Mouse (Mus musculus) lung, embryonic 15.5 days (tissue): ENCODE measurements around the gene Calm5. TPM values are rescaled to one million over a fixed set of nuclear protein-coding genes. Genes with fewer than 3 reads are reported as not detected.

Source experiments
- ATAC-seq: fragments of 200-750 bp; cut with Nextera tagmentation; 2 replicates; pipeline ENCODE4 v1.8.0; 2017; ENCODE audit warnings: moderate number of reproducible peaks, borderline replicate concordance; ENCODE audit not compliant: low FRiP score, low TSS enrichment; ENCODE audit errors: extremely low read depth
- H3K27ac ChIP-seq: fragments of 300-500 bp; sonication (generic); 2 replicates; pipeline ENCODE4 v1.5.1; 2015; ENCODE audit warnings: moderate library complexity, mild to moderate bottlenecking, inconsistent platforms
- H3K27me3 ChIP-seq: fragments of 300-500 bp; sonication (generic); 2 replicates; pipeline ENCODE4 v1.6.1; 2015; ENCODE audit warnings: inconsistent platforms
- H3K36me3 ChIP-seq: fragments of 300-500 bp; sonication (generic); 2 replicates; pipeline ENCODE4 v1.6.1; 2015; ENCODE audit warnings: inconsistent platforms
- H3K4me1 ChIP-seq: fragments of 300-500 bp; sonication (generic); 2 replicates; pipeline ENCODE4 v1.6.1; 2015; ENCODE audit warnings: inconsistent platforms
- H3K4me2 ChIP-seq: fragments of 300-500 bp; sonication (generic); 2 replicates; pipeline ENCODE4 v1.6.1; 2015; ENCODE audit warnings: inconsistent platforms, mild to moderate bottlenecking, moderate library complexity
- H3K4me3 ChIP-seq: fragments of 300-500 bp; sonication (generic); 2 replicates; pipeline ENCODE4 v1.5.1; 2015; ENCODE audit warnings: mild to moderate bottlenecking, inconsistent platforms
- H3K9ac ChIP-seq: fragments of 300-500 bp; sonication (generic); 2 replicates; pipeline ENCODE4 v1.6.1; 2015; ENCODE audit warnings: inconsistent platforms
- H3K9me3 ChIP-seq: fragments of 300-500 bp; sonication (generic); 2 replicates; pipeline ENCODE4 v1.6.1; 2016; ENCODE audit warnings: inconsistent platforms
- WGBS: fragments of 180-500 bp; shearing (Covaris S2); methylation state at CpG from one replicate; pipeline ENCODE4 v1.1.7; 2015; 5-methylcytosine and 5-hydroxymethylcytosine counted together
- polyA plus RNA-seq: library from polyadenylated mRNA; unstranded; fragments of >200 nt; fragmentation: Nextera tagmentation; extraction: Ambion mirVana; gene quantifications from 2 replicates; pipeline ENCODE4 v1.2.1, GENCODE M21; 2015

Gene Calm5
- polyA plus RNA-seq, 1 experiment from 2014 or later = not detected

DNA sequence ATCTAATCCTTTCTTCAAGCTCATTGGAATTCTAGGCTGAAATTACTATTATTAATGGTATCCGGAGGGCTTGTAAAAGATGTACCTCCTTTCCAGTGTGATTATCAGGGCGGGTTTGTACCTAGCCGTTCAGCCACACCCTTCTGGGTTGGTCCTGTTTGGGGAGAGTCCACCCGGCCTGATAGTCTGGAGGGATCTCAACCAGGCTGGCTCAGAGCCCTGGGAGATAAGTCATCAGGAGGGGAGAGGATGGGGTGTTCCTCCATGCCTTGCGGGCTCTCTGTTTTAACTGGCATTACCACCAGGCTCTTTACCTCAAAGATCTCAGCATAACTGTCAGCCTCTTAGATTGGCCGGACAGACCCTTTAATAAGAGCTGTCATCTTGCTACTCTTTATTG lies 13.2 kb downstream of the Calm5 start:
- H3K27ac ChIP-seq = no peak overlapping the region
- peak; percentile 33; the same call in 1 of the 2 replicates for ATAC-seq
- H3K4me2 ChIP-seq = no peak overlapping the region
- no peak overlapping the region for H3K4me3 ChIP-seq
- no peaks in the 10 kb centered on the region for H3K36me3 ChIP-seq
- no peaks in the 10 kb centered on the region for H3K27me3 ChIP-seq
- no peaks in the 10 kb centered on the region for H3K9me3 ChIP-seq
- no peak overlapping the region for H3K9ac ChIP-seq
- WGBS = 85% methylated on average over 6 of the region's 6 CpGs
- 0 out of 2 replicates have a peak, but pooled peaks cover 3% of the 10 kb centered on the region for H3K4me1 ChIP-seq

DNA sequence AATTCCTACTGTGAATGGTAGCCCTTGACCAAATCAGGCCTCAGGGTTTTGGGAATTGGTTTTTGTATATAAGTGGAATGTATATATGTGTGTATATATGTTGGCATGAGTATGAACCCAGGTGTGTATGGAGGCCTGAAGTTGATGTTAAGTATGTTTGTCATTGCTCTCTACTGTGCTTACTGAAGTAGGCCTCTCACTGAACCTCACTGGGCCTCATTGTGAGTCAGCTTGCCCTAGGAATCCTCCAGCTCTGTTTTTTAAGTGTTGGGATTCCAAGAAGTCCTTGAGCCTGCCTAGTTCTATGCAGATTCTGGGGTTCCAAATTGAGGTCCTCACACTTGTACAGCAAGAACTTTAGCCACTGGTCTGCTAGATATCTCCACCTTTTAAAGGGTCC lies 15.9 kb downstream of the Calm5 start:
- no peak overlapping the region for H3K4me2 ChIP-seq
- no peaks in the 10 kb centered on the region for H3K9me3 ChIP-seq
- H3K4me1 ChIP-seq = 0 out of 2 replicates have a peak, but pooled peaks cover 3% of the 10 kb centered on the region
- H3K27ac ChIP-seq = no peak overlapping the region
- ATAC-seq = peak; percentile 37
- no peak overlapping the region for H3K9ac ChIP-seq
- H3K4me3 ChIP-seq = no peak overlapping the region
- no peaks in the 10 kb centered on the region for H3K36me3 ChIP-seq
- no peaks in the 10 kb centered on the region for H3K27me3 ChIP-seq

DNA sequence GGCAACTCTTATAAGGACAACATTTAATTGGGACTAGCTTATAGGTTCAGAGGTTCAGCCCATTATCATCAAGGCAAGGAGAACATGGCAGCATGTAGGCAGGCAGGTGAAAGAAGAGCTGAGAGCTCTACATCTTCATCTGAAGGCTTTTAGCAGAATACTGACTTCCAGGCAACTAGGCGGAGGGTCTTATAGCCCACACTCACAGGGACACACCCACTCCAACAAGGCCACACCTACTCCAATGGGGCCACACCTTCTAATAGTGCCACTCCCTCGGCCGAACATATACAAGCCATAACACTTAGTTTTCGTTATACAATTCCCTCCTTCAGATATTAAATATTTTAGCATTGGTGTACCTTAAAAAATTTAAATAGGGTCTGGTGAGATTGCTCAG lies 18.9 kb downstream of the Calm5 start:
- WGBS = 94% methylated on average over 4 of the region's 4 CpGs
- no peak overlapping the region for H3K27ac ChIP-seq
- 0 out of 2 replicates have a peak, but pooled peaks cover 3% of the 10 kb centered on the region for H3K4me1 ChIP-seq
- H3K9ac ChIP-seq = no peak overlapping the region
- ATAC-seq = no peak
- H3K36me3 ChIP-seq = no peaks in the 10 kb centered on the region
- no peak overlapping the region for H3K4me3 ChIP-seq
- H3K9me3 ChIP-seq = no peaks in the 10 kb centered on the region
- H3K27me3 ChIP-seq = no peaks in the 10 kb centered on the region
- no peak overlapping the region for H3K4me2 ChIP-seq

- no peaks in the 10 kb centered on the region for H3K27me3 ChIP-seq
- no peak overlapping the region for H3K9ac ChIP-seq
- no peak overlapping the region for H3K4me2 ChIP-seq
- peak; percentile 69; the same call in 1 of the 2 replicates for ATAC-seq
- WGBS = 46% methylated on average over 6 of the region's 6 CpGs
- no peaks in the 10 kb centered on the region for H3K4me1 ChIP-seq
- peaks cover 8% of the 10 kb centered on the region for H3K36me3 ChIP-seq
- H3K27ac ChIP-seq = 0 out of 2 replicates have a peak overlapping the region, but pooled peaks have one; percentile 8
- no peaks in the 10 kb centered on the region for H3K9me3 ChIP-seq
- no peak overlapping the region for H3K4me3 ChIP-seq
Measured at GRCm38 (mm10) chr13:3876448-3876847, 22.5 kb downstream of the Calm5 start.

DNA sequence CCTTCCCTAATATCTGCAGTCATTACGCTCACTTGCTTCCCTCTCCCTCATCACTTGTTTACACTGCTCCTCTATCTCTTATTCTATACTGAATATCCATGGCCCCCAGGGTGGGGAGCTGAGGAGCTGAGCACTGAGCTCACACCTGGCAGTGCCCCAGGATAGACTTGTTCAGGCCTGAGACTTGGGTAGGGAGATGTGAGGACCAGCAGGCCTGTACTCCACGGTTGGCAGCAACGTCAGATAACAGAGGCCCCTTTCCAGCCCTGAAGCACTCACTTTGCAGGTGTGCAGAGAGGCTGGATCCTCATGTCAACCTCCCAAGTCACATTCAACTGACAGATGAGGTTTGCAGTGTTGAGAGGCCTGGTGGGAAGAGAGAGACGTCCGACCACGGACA lies 23.2 kb downstream of the Calm5 start:
- no peak for ATAC-seq
- Histone ChIP-seq H3K4me3 (no peak overlapping the region), H3K27ac (no peak overlapping the region), H3K4me2 (no peak overlapping the region), H3K9me3 (no peaks in the 10 kb centered on the region), H3K27me3 (no peaks in the 10 kb centered on the region), H3K4me1 (no peaks in the 10 kb centered on the region), H3K9ac (no peak overlapping the region), H3K36me3 (peaks cover 16% of the 10 kb centered on the region)
- WGBS = 49% methylated on average over 6 of the region's 6 CpGs

DNA sequence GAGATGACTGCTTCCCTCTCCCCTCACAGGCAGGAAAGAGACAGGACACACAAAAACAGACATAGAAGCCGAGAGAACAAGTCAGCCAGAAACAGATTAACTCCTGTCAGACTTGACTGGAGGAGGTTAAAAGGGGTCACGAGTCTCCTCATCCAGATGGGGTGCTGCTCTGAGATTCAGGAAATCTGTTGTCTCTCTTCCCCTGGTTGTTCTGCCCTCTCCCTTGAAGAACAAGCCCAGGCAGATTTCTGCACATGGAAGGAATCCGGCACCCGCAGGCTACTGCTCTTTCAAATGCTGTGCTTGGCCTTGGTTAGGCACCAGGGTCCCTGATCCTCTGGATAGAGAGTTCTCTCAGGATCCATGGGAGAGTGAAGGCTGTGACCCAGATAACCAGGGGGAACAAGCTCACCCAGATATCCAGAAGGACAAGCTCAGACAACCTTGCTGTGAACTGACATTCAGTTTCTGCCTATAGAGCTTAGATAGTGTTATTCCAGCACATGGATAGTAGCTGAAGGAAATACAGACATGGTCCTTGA lies 23.8 kb downstream of the Calm5 start:
- Histone ChIP-seq H3K9me3 (no peaks in the 10 kb centered on the region), H3K4me2 (no peak overlapping the region), H3K27ac (no peak overlapping the region), H3K4me3 (no peak overlapping the region), H3K36me3 (peaks cover 17% of the 10 kb centered on the region), H3K9ac (no peak overlapping the region), H3K4me1 (no peaks in the 10 kb centered on the region), H3K27me3 (no peaks in the 10 kb centered on the region)
- no peak for ATAC-seq
- 65% methylated on average over 4 of the region's 4 CpGs for WGBS

GRCm38 (mm10) chr13:3886663-3887062 lies 32.7 kb downstream of the Calm5 start:
- peaks cover 12% of the 10 kb centered on the region for H3K4me1 ChIP-seq
- H3K9ac ChIP-seq = no peak overlapping the region
- no peak overlapping the region for H3K27ac ChIP-seq
- H3K36me3 ChIP-seq = peaks cover 57% of the 10 kb centered on the region
- 96% methylated on average over 7 of the region's 7 CpGs for WGBS
- no peaks in the 10 kb centered on the region for H3K27me3 ChIP-seq
- no peak for ATAC-seq
- H3K4me2 ChIP-seq = no peak overlapping the region
- H3K4me3 ChIP-seq = no peak overlapping the region
- H3K9me3 ChIP-seq = no peaks in the 10 kb centered on the region

DNA sequence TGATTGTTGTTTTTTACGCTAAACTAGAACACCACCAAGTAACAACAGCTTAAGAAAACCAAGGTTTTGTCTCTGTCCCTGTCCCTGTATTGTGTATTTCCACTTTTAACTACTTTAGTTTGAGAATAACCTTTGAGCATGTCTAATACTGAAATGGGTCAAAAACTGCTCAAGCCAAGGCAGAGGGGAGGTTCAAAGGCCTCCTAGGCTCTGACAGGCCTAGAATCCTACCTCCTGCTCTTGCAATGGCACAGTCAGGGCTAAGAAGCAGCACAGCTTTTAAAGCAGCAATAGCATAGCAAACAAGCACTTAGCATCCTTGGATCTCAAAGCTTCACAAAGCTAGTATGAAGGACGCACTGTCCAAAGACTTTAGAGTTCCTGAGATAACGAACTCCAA lies 35.1 kb downstream of the Calm5 start:
- Histone ChIP-seq H3K27me3 (no peaks in the 10 kb centered on the region), H3K4me3 (no peak overlapping the region), H3K4me1 (peaks cover 22% of the 10 kb centered on the region), H3K4me2 (no peak overlapping the region), H3K9ac (no peak overlapping the region), H3K27ac (no peak overlapping the region), H3K9me3 (no peaks in the 10 kb centered on the region), H3K36me3 (peaks cover 45% of the 10 kb centered on the region)
- 83% methylated on average over 3 of the region's 3 CpGs for WGBS
- ATAC-seq = no peak

- no peak overlapping the region for H3K9ac ChIP-seq
- H3K9me3 ChIP-seq = no peaks in the 10 kb centered on the region
- no peaks in the 10 kb centered on the region for H3K27me3 ChIP-seq
- 0 out of 2 replicates have a peak overlapping the region, but pooled peaks have one; percentile 7 for H3K4me3 ChIP-seq
- H3K27ac ChIP-seq = peak overlapping the region; percentile 33; the same call in 1 of the 2 replicates
- H3K4me1 ChIP-seq = peaks cover 24% of the 10 kb centered on the region
- H3K4me2 ChIP-seq = peak overlapping the region; percentile 33
- no peak for ATAC-seq
- 49% methylated on average over 8 of the region's 8 CpGs for WGBS
- H3K36me3 ChIP-seq = peaks cover 36% of the 10 kb centered on the region
Measured at GRCm38 (mm10) chr13:3890061-3890460, 36.1 kb downstream of the Calm5 start.

- Histone ChIP-seq H3K9ac (peak overlapping the region; percentile 74; the same call in 1 of the 2 replicates), H3K4me1 (peaks cover 24% of the 10 kb centered on the region), H3K4me3 (peak overlapping the region; percentile 71), H3K27ac (peak overlapping the region; percentile 43; the same call in 1 of the 2 replicates), H3K36me3 (peaks cover 22% of the 10 kb centered on the region), H3K9me3 (no peaks in the 10 kb centered on the region), H3K27me3 (no peaks in the 10 kb centered on the region), H3K4me2 (peak overlapping the region; percentile 60)
- 24% methylated on average over 8 of the region's 8 CpGs for WGBS
- ATAC-seq = no peak
Measured at GRCm38 (mm10) chr13:3891479-3892087, 37.6 kb downstream of the Calm5 start.

DNA sequence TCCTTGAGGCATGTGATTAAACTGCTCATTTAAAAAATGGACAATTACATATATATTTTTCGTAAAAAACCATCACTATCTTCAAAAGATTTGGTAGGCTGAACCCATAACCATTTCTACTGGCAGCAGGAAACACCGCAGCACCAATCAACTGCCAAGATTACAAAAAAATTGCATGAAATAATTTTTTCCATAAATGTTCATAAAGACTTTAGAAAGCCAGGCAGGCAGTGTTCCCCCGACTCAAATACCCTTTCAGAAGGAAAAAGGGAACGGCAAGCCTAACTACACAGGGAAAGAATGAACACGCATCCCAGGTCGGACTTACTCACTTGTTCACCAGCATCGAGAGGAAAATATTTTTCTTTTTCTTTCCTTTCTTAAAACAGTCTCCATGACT lies 38.6 kb downstream of the Calm5 start:
- 4% methylated on average over 7 of the region's 7 CpGs for whole genome bisulfite sequencing

DNA sequence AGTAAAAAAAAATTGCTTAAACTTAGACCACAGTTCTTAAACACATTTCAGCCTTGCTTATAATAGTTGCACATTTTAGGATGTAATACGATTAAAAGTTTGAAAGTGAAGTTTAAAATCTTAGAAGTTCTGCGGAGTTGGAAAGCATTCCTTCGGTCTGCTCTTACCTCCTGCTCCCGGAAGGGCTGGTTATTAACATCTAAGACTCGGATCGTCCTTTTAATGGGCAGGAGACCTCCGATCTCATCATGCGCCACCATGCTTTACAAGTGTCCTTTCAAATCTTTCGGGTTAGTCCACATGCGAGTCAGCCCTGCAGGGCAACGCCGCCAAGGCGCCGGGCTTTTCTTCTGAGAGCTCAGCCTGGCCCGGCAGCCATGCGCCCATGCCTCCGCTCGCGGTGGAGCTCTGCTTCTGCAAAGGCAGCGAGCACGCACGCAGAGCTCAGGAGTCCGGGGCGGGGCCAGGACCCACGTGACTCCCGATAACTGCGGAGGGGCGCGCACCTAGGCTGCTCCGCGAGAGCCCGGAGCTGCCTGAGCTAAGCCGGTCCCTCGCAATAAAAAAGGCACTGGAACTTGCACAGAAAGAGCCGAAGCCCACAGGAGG lies 39.3 kb downstream of the Calm5 start:
- peak overlapping the region; percentile 71 for H3K4me3 ChIP-seq
- peaks cover 24% of the 10 kb centered on the region for H3K4me1 ChIP-seq
- H3K9ac ChIP-seq = peak overlapping the region; percentile 74
- ATAC-seq = peak; percentile 98
- WGBS = under 1% methylated on average over 35 of the region's 35 CpGs
- H3K36me3 ChIP-seq = peaks cover 6% of the 10 kb centered on the region; the same call in 1 of the 2 replicates
- H3K27me3 ChIP-seq = no peaks in the 10 kb centered on the region
- peak overlapping the region; percentile 86 for H3K27ac ChIP-seq
- peak overlapping the region; percentile 60 for H3K4me2 ChIP-seq
- no peaks in the 10 kb centered on the region for H3K9me3 ChIP-seq

More for the DNA sequence above, 38.6 kb downstream of the Calm5 start:
- H3K4me2 ChIP-seq = peak overlapping the region; percentile 60
- H3K9me3 ChIP-seq = no peaks in the 10 kb centered on the region
- H3K4me3 ChIP-seq = peak overlapping the region; percentile 71
- peak overlapping the region; percentile 74 for H3K9ac ChIP-seq
- ATAC-seq = no peak
- no peaks in the 10 kb centered on the region for H3K27me3 ChIP-seq
- H3K4me1 ChIP-seq = peaks cover 24% of the 10 kb centered on the region
- H3K27ac ChIP-seq = peak overlapping the region; percentile 4; the same call in 1 of the 2 replicates
- peaks cover 12% of the 10 kb centered on the region for H3K36me3 ChIP-seq
